Comparison of ENCODE assay signal across 8 mouse cellular contexts in genomic region chr10:3332880-3333279, GRCm38 (mm10). TPM values are rescaled to one million over a fixed set of nuclear protein-coding genes. Genes with fewer than 3 reads are reported as not detected.
DNase-seq lines count a peak whose midpoint lies in the region; ATAC-seq lines count a peak whose summit lies in the region.

No protein-coding gene starts in this region.

- H3K27me3 ChIP-seq in heart, embryonic 10.5 days (ENCODE audit: insufficient read depth, poor library complexity, severe bottlenecking) = no peaks in the 10 kb centered on the region
- no peaks in the 10 kb centered on the region for H3K27me3 ChIP-seq in liver, embryonic 11.5 days (replicated peaks; ENCODE audit: control insufficient read depth, insufficient read depth, low read length)
- no peaks in the 10 kb centered on the region for H3K27me3 ChIP-seq in neural tube, embryonic 15.5 days (replicated peaks)

- 25% methylated on average over 3 of the region's 3 CpGs for WGBS in heart, embryonic 10.5 days
- 32% methylated on average over 3 of the region's 3 CpGs for WGBS in liver, embryonic 11.5 days
- WGBS in neural tube, embryonic 15.5 days = 29% methylated on average over 3 of the region's 3 CpGs

- H3K4me1 ChIP-seq in heart, embryonic 10.5 days = peaks cover 16% of the 10 kb centered on the region
- H3K4me1 ChIP-seq in liver, embryonic 11.5 days (replicated peaks; ENCODE audit: control insufficient read depth, insufficient read depth, low read length) = no peaks in the 10 kb centered on the region
- no peaks in the 10 kb centered on the region for H3K4me1 ChIP-seq in neural tube, embryonic 15.5 days

- peak; percentile 65 for DNase-seq in CD4-positive, CD25-positive, alpha-beta regulatory T cell, adult 2 months (ENCODE audit: low read depth, low spot score)
- peak; percentile 74 for DNase-seq in adrenal gland, postnatal 14 days
- peak; percentile 66 for DNase-seq in embryo, embryonic 9.5 days (ENCODE audit: extremely low spot score)
- peak; percentile 83 for DNase-seq in heart, embryonic 10.5 days (ENCODE audit: low spot score)
- peak; percentile 88 for DNase-seq in kidney, postnatal 10 days
- peak; percentile 44 for DNase-seq in liver, embryonic 11.5 days (ENCODE audit: low spot score)
- DNase-seq in thymus, postnatal 25 days = peak; percentile 63

- no peak overlapping the region for H3K9ac ChIP-seq in liver, embryonic 11.5 days (ENCODE audit: low read depth, low read length)
- no peak overlapping the region for H3K9ac ChIP-seq in neural tube, embryonic 15.5 days (replicated peaks)

- 0 out of 2 replicates have a peak, but pooled peaks have one; percentile 39 for ATAC-seq in liver, embryonic 11.5 days (replicated peaks; ENCODE audit: low FRiP score)
- ATAC-seq in neural tube, embryonic 15.5 days (ENCODE audit: low FRiP score) = peak; percentile 89; the same call in 1 of the 2 replicates

- H3K9me3 ChIP-seq in heart, embryonic 10.5 days = no peaks in the 10 kb centered on the region
- H3K9me3 ChIP-seq in liver, embryonic 11.5 days (ENCODE audit: control insufficient read depth, low read length) = no peaks in the 10 kb centered on the region
- H3K9me3 ChIP-seq in neural tube, embryonic 15.5 days (replicated peaks) = no peaks in the 10 kb centered on the region

- no peaks in the 10 kb centered on the region for H3K36me3 ChIP-seq in heart, embryonic 10.5 days
- no peaks in the 10 kb centered on the region for H3K36me3 ChIP-seq in liver, embryonic 11.5 days (ENCODE audit: control insufficient read depth, insufficient read depth, low read length)
- no peaks in the 10 kb centered on the region for H3K36me3 ChIP-seq in neural tube, embryonic 15.5 days

- no peak overlapping the region for H3K27ac ChIP-seq in heart, embryonic 10.5 days
- H3K27ac ChIP-seq in liver, embryonic 11.5 days (ENCODE audit: low read depth, low read length) = no peak overlapping the region
- no peak overlapping the region for H3K27ac ChIP-seq in neural tube, embryonic 15.5 days (replicated peaks)

- H3K4me2 ChIP-seq in liver, embryonic 11.5 days = no peak overlapping the region
- no peak overlapping the region for H3K4me2 ChIP-seq in neural tube, embryonic 15.5 days

- H3K4me3 ChIP-seq in heart, embryonic 10.5 days = no peak overlapping the region
- H3K4me3 ChIP-seq in liver, embryonic 11.5 days (ENCODE audit: low read depth, low read length) = no peak overlapping the region
- no peak overlapping the region for H3K4me3 ChIP-seq in neural tube, embryonic 15.5 days (replicated peaks)

RNA-seq across cellular contexts. Expression of gene Ppp1r14c, which starts 33.0 kb away (rescaled TPM):
- total RNA-seq in adrenal gland, postnatal 14 days (2021) = 13.4 and 14.8 TPM in 2 replicates
- 92.5 and 153 TPM in 2 replicates for polyA plus RNA-seq in heart, embryonic 10.5 days (2016; fragmentation: Nextera tagmentation; extraction: Ambion mirVana)
- polyA plus RNA-seq in liver, embryonic 11.5 days (2014; fragmentation: Nextera tagmentation; extraction: Ambion mirVana) = 1.9 and 3.1 TPM in 2 replicates
- 56.1 and 66.5 TPM in 2 replicates for polyA plus RNA-seq in neural tube, embryonic 15.5 days (2015; fragmentation: Nextera tagmentation; extraction: Ambion mirVana)

Comparison
In these comparisons a context has a peak if more than half of its experiments do, and no peak if none do; other contexts are left out.
1. RNA of gene Ppp1r14c, which starts 33.0 kb away (polyA plus RNA-seq): 92.5 to 153 TPM in heart, embryonic 10.5 days and 56.1 to 66.5 TPM in neural tube, embryonic 15.5 days; 1.9 to 3.1 TPM in liver, embryonic 11.5 days; every median in the first group is over 10 times any median in the second.
2. Peak in every context shown above with its lines, with median percentiles within 50 percentile points of each other: DNase-seq.